Mouse (Mus musculus) forebrain, embryonic 14.5 days (tissue): Measurements from ENCODE around the gene Olfr639. TPM values are rescaled to one million over a fixed set of nuclear protein-coding genes. Genes with fewer than 3 reads are reported as not detected.
"Not testable (repeated sequence)": the region's sequence is repeated elsewhere in the genome, so short reads cannot be mapped to it uniquely, and the experiment has no call there.

Experiments used
- ATAC-seq: fragments of 200-750 bp; cut with Nextera tagmentation; 2 replicates; pipeline ENCODE4 v1.8.0; 2017; ENCODE audit warnings: mild to moderate bottlenecking, moderate library complexity
- DNase-seq: peaks from one replicate; pipeline ENCODE4 v3.0.0-alpha.2; 2015; ENCODE audit warnings: low spot score
- H3K27ac ChIP-seq: fragments of 300-500 bp; sonication (generic); 2 replicates; pipeline ENCODE4 v1.5.1; 2014; ENCODE audit warnings: low read depth, mild to moderate bottlenecking, control low read depth, low read length, moderate library complexity
- H3K27me3 ChIP-seq: fragments of 300-500 bp; sonication (generic); replicated peaks from 2 replicates; pipeline ENCODE4 v1.6.1; 2014; ENCODE audit warnings: low read length, control low read depth, mixed read lengths; ENCODE audit not compliant: control insufficient read depth, insufficient read depth
- H3K36me3 ChIP-seq: fragments of 300-500 bp; sonication (generic); 2 replicates; pipeline ENCODE4 v1.6.1; 2014; ENCODE audit warnings: low read length, control low read depth; ENCODE audit not compliant: control insufficient read depth, insufficient read depth
- H3K4me1 ChIP-seq: fragments of 300-500 bp; sonication (generic); 2 replicates; pipeline ENCODE4 v1.6.1; 2014; ENCODE audit warnings: antibody characterized with exemption, low read length, control low read depth; ENCODE audit not compliant: control insufficient read depth, insufficient read depth
- H3K4me2 ChIP-seq: fragments of 300-500 bp; sonication (generic); 2 replicates; pipeline ENCODE4 v1.6.1; 2014; ENCODE audit warnings: mild to moderate bottlenecking, control low read depth, low read length
- H3K4me3 ChIP-seq: fragments of 300-500 bp; sonication (generic); 2 replicates; pipeline ENCODE4 v1.5.1; 2014; ENCODE audit warnings: low read depth, low read length, control low read depth
- H3K9ac ChIP-seq: fragments of 300-500 bp; sonication (generic); 2 replicates; pipeline ENCODE4 v1.6.1; 2014; ENCODE audit warnings: mild to moderate bottlenecking, low read length, control low read depth, moderate library complexity
- H3K9me3 ChIP-seq: fragments of 300-500 bp; sonication (generic); replicated peaks from 2 replicates; pipeline ENCODE4 v1.6.1; 2016; ENCODE audit warnings: low read length, control low read depth, mixed read lengths; ENCODE audit not compliant: control insufficient read depth
- WGBS: fragments of 180-500 bp; shearing (Covaris S2); extraction: QIAGEN DNeasy Blood & Tissue Kit; methylation state at CpG from one replicate; pipeline ENCODE4 v1.1.7; 2014; 5-methylcytosine and 5-hydroxymethylcytosine counted together
- polyA plus RNA-seq: library from polyadenylated mRNA; unstranded; fragments of >200 nt; fragmentation: Nextera tagmentation; extraction: Ambion mirVana; gene quantifications from 2 replicates; pipeline ENCODE4 v1.2.1, GENCODE M21; 2014

The Olfr639 gene
- polyA plus RNA-seq, 1 experiment from 2014 or later = not detected

GRCm38 (mm10) chr7:104018953-104019352, 1.9 kb upstream of the Olfr639 start:
- H3K4me3 ChIP-seq = no peak overlapping the region
- H3K4me2 ChIP-seq = no peak overlapping the region
- no peaks in the 10 kb centered on the region for H3K27me3 ChIP-seq
- DNase-seq (no peak), ATAC-seq (no peak)
- H3K36me3 ChIP-seq = no peaks in the 10 kb centered on the region
- H3K4me1 ChIP-seq = no peaks in the 10 kb centered on the region
- no peak overlapping the region for H3K27ac ChIP-seq
- H3K9me3 ChIP-seq = no peaks in the 10 kb centered on the region
- WGBS = 83% methylated on average over 1 of the region's 1 CpGs
- H3K9ac ChIP-seq = no peak overlapping the region

- Histone ChIP-seq H3K4me1 (no peaks in the 10 kb centered on the region), H3K27me3 (no peaks in the 10 kb centered on the region), H3K4me3 (no peak overlapping the region), H3K9ac (no peak overlapping the region), H3K36me3 (no peaks in the 10 kb centered on the region), H3K9me3 (no peaks in the 10 kb centered on the region), H3K4me2 (no peak overlapping the region), H3K27ac (no peak overlapping the region)
- ATAC-seq (no peak), DNase-seq (no peak)
These were observed 18.0 kb downstream of the Olfr639 start for GRCm38 (mm10) chr7:103999124-103999523.

GRCm38 (mm10) chr7:103998446-103998845, 18.7 kb downstream of the Olfr639 start, which contains the start of gene Olfr638:
Gene Olfr638 (plus strand): TSS chr7:103998746.
- DNase-seq (no peak), ATAC-seq (no peak)
- Histone ChIP-seq H3K27me3 (no peaks in the 10 kb centered on the region), H3K4me1 (no peaks in the 10 kb centered on the region), H3K9ac (no peak within 1 kb of the TSS), H3K4me2 (no peak within 1 kb of the TSS), H3K9me3 (no peaks in the 10 kb centered on the region), H3K27ac (no peak within 1 kb of the TSS), H3K36me3 (no peaks in the 10 kb centered on the region), H3K4me3 (no peak within 1 kb of the TSS)

- ATAC-seq = no peak
- H3K36me3 ChIP-seq = no peaks in the 10 kb centered on the region
These were observed 45.3 kb downstream of the Olfr639 start for GRCm38 (mm10) chr7:103971782-103972181.

GRCm38 (mm10) chr7:103970852-103971251, 46.3 kb downstream of the Olfr639 start, which contains the start of gene Olfr635:
Gene Olfr635 (plus strand): TSS chr7:103971152.
- ATAC-seq = no peak
- WGBS = 76% methylated on average over 1 of the region's 1 CpGs
- H3K36me3 ChIP-seq = no peaks in the 10 kb centered on the region

More at GRCm38 (mm10) chr7:103971782-103972181, 45.3 kb downstream of the Olfr639 start:
- Histone ChIP-seq H3K9me3 (no peaks in the 10 kb centered on the region), H3K27me3 (no peaks in the 10 kb centered on the region), H3K27ac (no peak overlapping the region), H3K4me1 (no peaks in the 10 kb centered on the region), H3K9ac (no peak overlapping the region), H3K4me3 (no peak overlapping the region), H3K4me2 (no peak overlapping the region)
- no peak for DNase-seq
- 74% methylated on average over 1 of the region's 1 CpGs for WGBS

GRCm38 (mm10) chr7:103966873-103967272, 50.2 kb downstream of the Olfr639 start:
- 99% methylated on average over 22 of the region's 22 CpGs for WGBS
- H3K4me1 ChIP-seq, H3K9me3 ChIP-seq, H3K4me2 ChIP-seq, H3K27ac ChIP-seq, H3K9ac ChIP-seq, H3K4me3 ChIP-seq, H3K36me3 ChIP-seq, H3K27me3 ChIP-seq, DNase-seq, ATAC-seq: not testable (repeated sequence)

More at GRCm38 (mm10) chr7:103970852-103971251, 46.3 kb downstream of the Olfr639 start, which contains the start of gene Olfr635:
- H3K9me3 ChIP-seq = no peaks in the 10 kb centered on the region
- H3K27me3 ChIP-seq = no peaks in the 10 kb centered on the region
- H3K9ac ChIP-seq = no peak within 1 kb of the TSS
- no peak within 1 kb of the TSS for H3K27ac ChIP-seq
- H3K4me3 ChIP-seq = no peak within 1 kb of the TSS
- H3K4me1 ChIP-seq = no peaks in the 10 kb centered on the region
- no peak for DNase-seq
- no peak within 1 kb of the TSS for H3K4me2 ChIP-seq

Other genes with a start within 250 kb of the Olfr639 start
- not detected in 2 replicates for gene Olfr69, start 245.7 kb downstream of the Olfr639 start, polyA plus RNA-seq
- gene Olfr68, start 237.6 kb downstream of the Olfr639 start, polyA plus RNA-seq = not detected in 2 replicates
- gene Olfr67, start 225.5 kb downstream of the Olfr639 start, polyA plus RNA-seq = not detected in 2 replicates
- 1,580 and 1,724 TPM in 2 replicates for gene Hbb-bt, start 203.3 kb downstream of the Olfr639 start, polyA plus RNA-seq
- 3,810 and 4,891 TPM in 2 replicates for gene Hbb-bs, start 189.2 kb downstream of the Olfr639 start, polyA plus RNA-seq
- gene Hbb-bh2, start 176.8 kb downstream of the Olfr639 start, polyA plus RNA-seq = not detected in 2 replicates
- 0.90 and 2.5 TPM in 2 replicates for gene Hbb-bh1, start 174.1 kb downstream of the Olfr639 start, polyA plus RNA-seq
- gene Hbb-y, start 164.1 kb downstream of the Olfr639 start, polyA plus RNA-seq = 152 and 669 TPM in 2 replicates
- gene Olfr66, start 131.1 kb downstream of the Olfr639 start, polyA plus RNA-seq = not detected in 2 replicates
- not detected in 2 replicates for gene Olfr64, start 122.8 kb downstream of the Olfr639 start, polyA plus RNA-seq
- gene Olfr65, start 113.8 kb downstream of the Olfr639 start, polyA plus RNA-seq = not detected in 2 replicates
- gene Olfr631, start 88.5 kb downstream of the Olfr639 start, polyA plus RNA-seq = not detected in 2 replicates
- gene Olfr632, start 83.0 kb downstream of the Olfr639 start, polyA plus RNA-seq = not detected in 2 replicates
- not detected in 2 replicates for gene Olfr633, start 72.9 kb downstream of the Olfr639 start, polyA plus RNA-seq
- gene Olfr635, start 46.2 kb downstream of the Olfr639 start, polyA plus RNA-seq = not detected in 2 replicates
- not detected in 2 replicates for gene Olfr638, start 18.6 kb downstream of the Olfr639 start, polyA plus RNA-seq
- gene Olfr640, start 8.3 kb upstream of the Olfr639 start, polyA plus RNA-seq = not detected in 2 replicates
- not detected in 2 replicates for gene Olfr641, start 18.1 kb upstream of the Olfr639 start, polyA plus RNA-seq
- gene Olfr642, start 35.4 kb upstream of the Olfr639 start, polyA plus RNA-seq = not detected in 2 replicates
- not detected in 2 replicates for gene 4930516K23Rik, start 44.1 kb upstream of the Olfr639 start, polyA plus RNA-seq
- gene Olfr644, start 54.6 kb upstream of the Olfr639 start, polyA plus RNA-seq = not detected in 2 replicates
- not detected in 2 replicates for gene Olfr645, start 68.2 kb upstream of the Olfr639 start, polyA plus RNA-seq
- gene Olfr646, start 87.6 kb upstream of the Olfr639 start, polyA plus RNA-seq = not detected in 2 replicates
- not detected in 2 replicates for gene Ubqln5, start 112.5 kb upstream of the Olfr639 start, polyA plus RNA-seq
- gene Olfr643, start 120.1 kb upstream of the Olfr639 start, polyA plus RNA-seq = not detected in 2 replicates
- gene Ubqln3, start 126.0 kb upstream of the Olfr639 start, polyA plus RNA-seq = not detected in 2 replicates
- gene Ubqlnl, start 133.3 kb upstream of the Olfr639 start, polyA plus RNA-seq = not detected in 2 replicates
- gene Olfm5, start 147.5 kb upstream of the Olfr639 start, polyA plus RNA-seq = not detected in 2 replicates
- 0.27 and 0.33 TPM in 2 replicates for gene Olfr648, start 166.1 kb upstream of the Olfr639 start, polyA plus RNA-seq
- not detected in 2 replicates for gene Olfr649, start 178.7 kb upstream of the Olfr639 start, polyA plus RNA-seq
- 0.27 TPM in 1 of 2 replicates, not detected in the other for gene Trim6, start 201.5 kb upstream of the Olfr639 start, polyA plus RNA-seq
- gene Trim34a, start 227.2 kb upstream of the Olfr639 start, polyA plus RNA-seq = 0.47 and 0.53 TPM in 2 replicates